Mouse (Mus musculus): ENCODE measurements around the gene Cryzl1.

Gene Cryzl1

GRCm38 (mm10) chr16:91740184-91740917, 11.6 kb upstream of the Cryzl1 start:
- DNase-seq (ENCODE audit: low read depth, low spot score): no peak

GRCm38 (mm10) chr16:91738505-91738904, 9.7 kb upstream of the Cryzl1 start:
- no peak for DNase-seq (ENCODE audit: low read depth, low spot score)

- DNase-seq (ENCODE audit: low read depth, low spot score): no peak
Observed at GRCm38 (mm10) chr16:91736046-91736816, 7.5 kb upstream of the Cryzl1 start.

GRCm38 (mm10) chr16:91734771-91735170, 6.0 kb upstream of the Cryzl1 start:
- no peak for DNase-seq (ENCODE audit: low read depth, low spot score)

- no peak for DNase-seq (ENCODE audit: low read depth, low spot score)
Observed at GRCm38 (mm10) chr16:91732816-91733215, 4.0 kb upstream of the Cryzl1 start.

- DNase-seq (ENCODE audit: low read depth, low spot score): no peak
Observed at GRCm38 (mm10) chr16:91730446-91730845, 1.7 kb upstream of the Cryzl1 start.

- DNase-seq (ENCODE audit: low read depth, low spot score): no peak
Observed at GRCm38 (mm10) chr16:91729821-91730441, 1.2 kb upstream of the Cryzl1 start.

GRCm38 (mm10) chr16:91729066-91729482, 299 bp upstream of the Cryzl1 start, which contains the start of gene Itsn1:
Gene Itsn1, plus strand, starts transcription at chr16:91729281.
- DNase-seq (ENCODE audit: low read depth, low spot score): peak; percentile 92

GRCm38 (mm10) chr16:91727433-91727832, 1.3 kb downstream of the Cryzl1 start:
- no peak for DNase-seq (ENCODE audit: low read depth, low spot score)

- DNase-seq (ENCODE audit: low read depth, low spot score): no peak
Observed at GRCm38 (mm10) chr16:91724247-91724646, 4.5 kb downstream of the Cryzl1 start.

- no peak for DNase-seq (ENCODE audit: low read depth, low spot score)
Observed at GRCm38 (mm10) chr16:91717399-91717798, 11.4 kb downstream of the Cryzl1 start.

- peak; percentile 89 for DNase-seq (ENCODE audit: low read depth, low spot score)
Observed at GRCm38 (mm10) chr16:91716927-91717349, 11.8 kb downstream of the Cryzl1 start.

GRCm38 (mm10) chr16:91710241-91710640, 18.5 kb downstream of the Cryzl1 start:
- no peak for DNase-seq (ENCODE audit: low read depth, low spot score)

GRCm38 (mm10) chr16:91704603-91705340, 24.0 kb downstream of the Cryzl1 start:
- no peak for DNase-seq (ENCODE audit: low read depth, low spot score)

GRCm38 (mm10) chr16:91702771-91703188, 26.0 kb downstream of the Cryzl1 start:
- DNase-seq (ENCODE audit: low read depth, low spot score): no peak

GRCm38 (mm10) chr16:91701908-91702307, 26.9 kb downstream of the Cryzl1 start:
- DNase-seq (ENCODE audit: low read depth, low spot score): no peak

- no peak for DNase-seq (ENCODE audit: low read depth, low spot score)
Observed at GRCm38 (mm10) chr16:91698995-91699394, 29.8 kb downstream of the Cryzl1 start.

- no peak for DNase-seq (ENCODE audit: low read depth, low spot score)
Observed at GRCm38 (mm10) chr16:91695108-91695755, 33.5 kb downstream of the Cryzl1 start.

- DNase-seq (ENCODE audit: low read depth, low spot score): no peak
Observed at GRCm38 (mm10) chr16:91694455-91695084, 34.2 kb downstream of the Cryzl1 start.

GRCm38 (mm10) chr16:91689791-91690190, 39.0 kb downstream of the Cryzl1 start:
- no peak for DNase-seq (ENCODE audit: low read depth, low spot score)
